Mouse (Mus musculus) spleen, adult 18-20 months (tissue): Measurements from ENCODE around the gene Gm21861.
"Not testable (repeated sequence)": the region's sequence is repeated elsewhere in the genome, so short reads cannot be mapped to it uniquely, and the experiment has no call there.

ENCODE experiments used
- DNase-seq, 2 experiments: peaks; one replicate each; pipeline ENCODE4 v3.0.0; 2022; ENCODE audit warnings: mixed read lengths in 2 of 2

The Gm21861 gene

GRCm38 (mm10) chrY:58814497-58814896, at the start of gene Gm21861:
Gene Gm21861 (minus strand): TSS chrY:58814597.
- not testable (repeated sequence) for DNase-seq
